In genomic region chr11:83746152-83746551, GRCm38 (mm10) we compare ENCODE assay signal across 1 mouse cellular context.
TF ChIP-seq lines count a peak whose summit lies in the region.

No protein-coding gene starts in this region.

TF ChIP-seq in CH12.LX, 34 proteins besides CTCF, POLR2A, EP300 and RAD21:
- TF ChIP-seq ELF1 (IDR thresholded peaks at IDR 0.05; ENCODE audit: low read depth, low read length) (peak; percentile 35; the same call in 1 of the 2 replicates), MAZ (IDR thresholded peaks at IDR 0.05; ENCODE audit: low read depth, low read length) (peak; percentile 70), MAX (IDR thresholded peaks at IDR 0.05; ENCODE audit: low read length) (peak; percentile 69), SIN3A (IDR thresholded peaks at IDR 0.05; ENCODE audit: low read length) (peak; percentile 94), IRF4 (IDR thresholded peaks at IDR 0.05; ENCODE audit: low read depth, low read length) (peak; percentile 95), MYC (IDR thresholded peaks at IDR 0.05; ENCODE audit: low read depth, low read length) (peak; percentile 56; the same call in 1 of the 2 replicates), KAT2A (IDR thresholded peaks at IDR 0.05; ENCODE audit: insufficient replicate concordance, low read length) (no peak), MXI1 (IDR thresholded peaks at IDR 0.05; ENCODE audit: low read depth, low read length) (no peak; the same call in 1 of the 2 replicates), CHD2 (IDR thresholded peaks at IDR 0.05; ENCODE audit: low read length) (peak; percentile 87), CHD1 (IDR thresholded peaks at IDR 0.05; ENCODE audit: low read depth, low read length) (no peak), ETS1 (conservative IDR thresholded peaks at IDR 0.05; ENCODE audit: low read depth, low read length) (peak; percentile 97), ZNF384 (IDR thresholded peaks at IDR 0.05; ENCODE audit: low read depth, low read length) (no peak), MAFK (IDR thresholded peaks at IDR 0.05; ENCODE audit: insufficient replicate concordance, low read length) (peak; percentile 77), BHLHE40 (IDR thresholded peaks at IDR 0.05; ENCODE audit: low read depth, low read length) (peak; percentile 97), JUND (conservative IDR thresholded peaks at IDR 0.05; ENCODE audit: low read depth, low read length) (peak; percentile 67), TCF12 (IDR thresholded peaks at IDR 0.05; ENCODE audit: low read depth, low read length) (peak; percentile 99), RCOR1 (conservative IDR thresholded peaks at IDR 0.05; ENCODE audit: low read depth, low read length) (peak; percentile 95; the same call in 1 of the 2 replicates), MEF2A (IDR thresholded peaks at IDR 0.05; ENCODE audit: borderline replicate concordance, low read depth, low read length) (peak; percentile 92), ZMIZ1 (IDR thresholded peaks at IDR 0.05; ENCODE audit: low read depth, low read length) (no peak), JUN (IDR thresholded peaks at IDR 0.05; ENCODE audit: insufficient read depth, low read depth, low read length) (peak; percentile 52), NELFE (IDR thresholded peaks at IDR 0.05; ENCODE audit: low read depth, low read length) (peak; percentile 44; the same call in 1 of the 2 replicates)
